Mouse (Mus musculus) layer of hippocampus, postnatal 10 days (tissue): ENCODE measurements at regions not wholly inside any gene's neighbourhood (a gene's known extent, or its start where the extent isn't known, plus 50 kb on each side); places are given as distances from the start of the nearest gene placed in this dataset.

Experiments
- DNase-seq, 2 experiments: peaks; one replicate each; pipeline ENCODE4 v3.0.0; 2021; ENCODE audit warnings: low spot score in 2 of 2

DNA sequence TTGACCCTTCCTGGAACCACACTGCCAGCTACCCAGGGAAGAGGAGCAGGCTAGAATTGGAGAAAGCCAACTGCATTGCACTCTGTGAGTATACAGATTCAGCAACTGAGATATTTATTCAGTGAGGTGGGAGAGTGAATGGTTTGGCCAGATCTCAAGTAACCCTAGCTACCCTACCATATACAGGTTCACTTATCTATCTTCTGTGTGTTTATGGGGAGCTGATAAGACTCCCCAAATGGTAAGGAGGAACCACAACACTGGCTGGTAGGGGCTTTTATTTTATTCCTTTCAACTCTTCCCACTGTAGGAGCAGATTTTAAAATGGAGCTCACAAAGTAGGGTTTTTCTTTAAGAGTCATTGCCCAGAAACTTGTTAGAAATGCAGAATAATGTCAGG, 62.9 kb downstream of the Arrdc3 start:
- DNase-seq = no peak

DNA sequence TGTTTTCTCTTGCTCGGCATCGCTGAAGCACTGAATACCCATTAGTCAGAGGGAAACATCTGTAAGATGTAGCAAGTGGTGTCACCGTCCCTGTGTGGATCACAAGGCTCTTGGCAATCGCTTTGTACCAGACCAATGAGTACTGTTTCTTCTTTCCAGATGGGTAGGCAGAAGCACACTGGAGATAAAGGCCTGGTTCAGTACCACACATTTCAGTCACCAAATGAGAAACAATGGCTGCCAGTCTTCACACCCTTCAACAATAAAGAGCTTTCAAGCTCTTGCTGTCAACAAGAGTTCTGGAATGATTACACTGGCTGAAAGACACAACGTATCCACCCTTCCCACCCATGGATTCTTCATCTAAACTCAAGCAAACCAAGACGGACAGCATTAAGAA, 64.5 kb downstream of the Arrdc3 start:
- no peak for DNase-seq

DNA sequence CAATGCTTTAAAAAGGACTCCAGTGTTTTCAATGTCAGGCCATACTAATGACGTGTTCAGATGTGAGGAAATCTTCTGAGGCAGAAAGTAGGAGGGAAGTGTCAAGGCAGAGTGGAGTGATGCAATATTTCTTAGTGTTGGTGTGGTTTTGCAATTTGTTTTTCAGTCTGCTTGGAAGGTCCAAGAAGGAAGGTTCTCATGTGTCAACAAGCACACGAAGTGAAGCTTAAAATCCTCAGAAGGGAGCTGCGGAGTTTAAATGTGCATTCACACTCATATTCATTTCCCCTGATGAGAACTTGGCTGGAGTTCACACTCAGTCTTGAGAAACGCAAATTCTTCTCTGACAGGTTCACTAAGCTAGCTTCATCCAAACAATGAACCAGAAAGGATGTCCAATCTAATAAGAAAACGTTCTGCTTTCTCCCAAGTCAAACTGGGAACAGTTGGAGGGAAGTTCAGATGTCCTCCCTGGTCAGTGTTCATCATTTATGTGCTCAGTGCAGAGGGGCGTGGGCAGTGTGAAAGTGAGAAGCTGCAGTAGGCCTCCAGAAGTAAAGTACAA, 66.0 kb downstream of the Arrdc3 start:
- DNase-seq = no peak

DNA sequence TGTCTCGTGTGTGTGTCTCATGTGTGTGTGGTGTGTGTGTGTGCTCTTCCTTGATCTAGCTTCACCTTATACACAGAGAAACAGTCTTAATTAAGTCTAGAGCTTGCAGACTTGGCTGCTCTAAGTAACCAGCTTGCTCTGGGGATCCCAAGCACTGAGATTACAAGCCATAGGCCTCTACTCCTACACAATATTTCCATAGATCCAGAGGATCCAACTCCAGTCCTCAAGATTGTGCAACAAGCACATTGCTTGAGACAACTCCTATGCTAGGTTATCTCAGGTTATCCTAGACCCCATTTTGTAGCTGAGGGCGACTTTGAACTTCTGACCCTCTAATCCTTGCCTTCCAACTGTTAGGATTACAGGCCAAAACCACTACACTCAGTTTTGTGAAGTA, 67.1 kb downstream of the Arrdc3 start:
- no peak for DNase-seq

DNA sequence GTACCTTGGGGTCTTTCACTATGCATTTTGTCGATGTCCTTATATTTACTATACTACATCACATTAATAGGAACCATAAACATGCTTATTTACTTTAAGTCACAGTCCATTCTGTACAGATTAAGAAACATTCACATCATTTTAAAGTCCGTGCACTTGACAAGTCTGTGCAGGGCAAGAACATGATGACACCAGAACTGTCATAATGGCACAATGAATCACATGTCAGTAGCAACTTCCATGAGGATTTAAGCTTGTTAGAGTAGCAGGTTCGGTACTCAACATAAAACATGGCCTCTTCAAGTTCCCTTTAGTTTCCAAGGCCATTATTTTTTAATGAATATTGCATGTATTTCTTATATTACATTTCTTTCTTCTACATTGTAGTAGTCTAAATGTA, 67.6 kb downstream of the Arrdc3 start:
- no peak for DNase-seq

DNA sequence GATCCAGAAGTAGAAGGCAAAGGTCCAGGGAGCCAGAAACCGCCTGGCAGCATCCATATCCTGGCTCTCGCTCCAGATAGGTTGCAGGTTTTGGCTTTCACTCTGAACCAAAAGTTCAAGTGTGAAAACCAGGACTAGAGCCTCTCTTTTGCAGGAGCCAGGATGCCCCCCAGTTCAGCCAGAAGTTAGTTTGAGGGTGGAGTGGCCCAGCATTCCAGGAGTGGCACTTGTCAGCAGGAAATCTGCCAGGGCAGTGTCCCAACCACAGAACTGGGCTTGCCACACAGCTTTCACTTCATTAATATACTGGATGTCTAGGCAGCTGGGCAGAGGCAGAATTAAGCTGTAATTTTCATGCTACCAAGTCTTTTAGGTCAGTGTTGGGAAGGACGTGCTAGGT, 68.1 kb downstream of the Arrdc3 start:
- DNase-seq = peak; percentile 17 to 24

DNA sequence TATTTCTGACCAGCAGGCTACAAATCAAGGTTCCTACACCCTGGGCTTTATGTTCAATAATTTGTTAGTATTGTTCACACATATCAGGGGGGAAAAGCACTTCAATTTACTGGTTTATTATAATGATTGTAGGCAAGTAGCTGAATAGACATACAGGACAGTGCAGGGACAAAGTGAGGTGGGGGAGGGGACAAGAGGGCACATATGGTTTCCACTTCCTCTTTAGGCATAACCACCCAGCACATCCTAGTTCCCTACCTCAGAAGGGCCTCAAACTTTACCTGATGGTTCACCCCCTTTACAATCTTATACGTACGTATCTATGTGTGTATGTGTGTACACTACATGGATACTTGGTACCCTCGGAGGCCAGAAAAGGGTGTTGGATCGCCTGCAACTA, 69.7 kb downstream of the Arrdc3 start:
- no peak for DNase-seq

DNA sequence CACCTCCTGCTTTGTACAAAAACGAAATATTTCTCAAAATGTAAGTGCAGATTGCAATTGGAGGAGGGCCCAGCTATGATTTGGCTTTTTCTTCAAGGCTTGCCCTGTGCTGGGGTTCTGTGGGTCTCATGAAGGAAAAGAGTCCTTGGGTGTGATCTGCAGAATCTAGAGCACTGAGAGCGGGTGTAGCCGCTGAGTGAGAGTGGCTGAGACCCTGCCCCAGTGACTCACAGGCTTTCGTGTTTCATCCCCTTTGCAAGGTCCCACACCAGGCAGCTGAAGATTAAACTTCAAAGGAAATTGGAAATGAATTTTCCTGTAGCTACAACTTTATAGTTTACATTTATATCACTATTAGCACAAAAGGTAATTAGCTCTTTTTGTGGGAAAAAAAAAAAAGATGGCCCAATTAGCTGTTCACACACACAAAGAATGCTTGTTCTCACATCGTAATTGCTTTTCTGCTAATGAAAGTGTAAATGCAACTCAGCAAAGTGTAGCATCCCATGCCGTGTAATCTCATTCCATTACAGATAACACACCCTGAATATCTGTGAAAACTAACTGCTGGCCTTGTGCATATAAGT, 71.0 kb downstream of the Arrdc3 start:
- DNase-seq = no peak

DNA sequence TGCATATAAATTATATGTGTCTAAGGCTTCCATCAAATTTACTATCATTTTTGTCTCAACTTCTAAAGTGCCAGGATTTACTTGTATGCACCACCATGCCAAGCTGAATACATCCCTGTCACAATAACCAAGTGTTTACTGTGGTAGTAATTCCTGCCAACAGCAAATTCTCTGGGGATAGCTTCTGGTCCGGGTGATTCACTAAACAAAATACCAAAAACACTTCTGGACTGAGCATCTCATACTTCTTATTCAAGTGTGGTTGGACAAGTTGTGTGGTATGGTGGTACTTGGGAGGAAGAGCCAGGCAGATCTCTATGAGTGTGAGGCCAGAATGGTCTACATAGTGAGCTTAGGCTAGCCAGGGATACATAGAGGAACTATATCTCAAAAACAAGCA, 73.8 kb downstream of the Arrdc3 start:
- DNase-seq = no peak

DNA sequence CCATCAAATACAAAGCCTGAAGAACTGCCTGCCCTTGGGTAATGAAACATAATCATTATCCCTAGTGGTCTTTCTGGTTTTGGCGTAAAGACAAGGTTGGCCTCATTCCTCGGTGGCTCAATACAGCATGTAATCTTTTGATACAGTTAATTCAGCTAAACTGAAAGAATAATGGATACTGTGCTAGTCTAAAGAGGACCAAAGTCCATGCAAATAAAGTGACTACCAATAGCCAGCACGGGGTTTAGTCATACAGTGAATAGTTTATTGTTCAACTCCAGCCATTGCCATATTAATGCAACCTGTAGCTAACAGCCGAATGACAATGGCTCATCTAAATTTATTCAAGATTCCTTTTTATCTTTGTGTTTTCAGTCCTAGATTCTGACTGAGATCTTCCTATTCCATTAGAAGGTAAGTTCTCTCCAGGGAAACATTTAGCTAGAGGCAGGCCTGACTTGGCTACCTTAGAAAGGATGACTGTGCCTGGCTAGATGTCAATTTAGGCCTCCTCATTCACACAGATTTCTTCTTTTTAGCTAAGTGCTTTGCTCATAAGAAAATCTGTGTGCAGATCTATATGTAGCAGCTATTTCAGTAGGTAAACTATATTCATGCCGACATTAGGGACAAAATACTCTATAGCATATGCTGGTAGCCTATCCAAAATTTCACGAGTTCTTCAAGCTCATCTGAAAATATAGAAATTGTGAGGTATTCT, 74.4 kb downstream of the Arrdc3 start:
- DNase-seq = no peak

DNA sequence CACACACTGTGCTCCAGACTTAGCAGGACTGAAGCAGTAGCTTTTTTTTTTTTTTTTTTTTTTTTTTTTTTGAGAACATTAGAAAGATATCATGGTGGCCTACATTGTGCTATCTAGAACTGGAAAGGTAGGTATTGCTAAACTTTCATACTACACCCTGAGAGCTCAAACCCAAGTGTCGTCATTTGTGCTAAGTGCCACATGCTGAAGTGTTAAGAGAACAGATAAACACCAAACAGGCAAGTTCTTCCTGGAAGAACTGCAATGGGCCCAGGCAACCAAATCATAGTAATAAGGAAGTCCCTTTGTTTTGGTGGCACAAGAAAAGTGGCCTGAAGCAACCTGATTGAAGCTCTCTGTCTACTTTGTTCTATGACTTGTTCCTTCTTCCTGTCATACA, 76.6 kb downstream of the Arrdc3 start:
- DNase-seq = no peak

DNA sequence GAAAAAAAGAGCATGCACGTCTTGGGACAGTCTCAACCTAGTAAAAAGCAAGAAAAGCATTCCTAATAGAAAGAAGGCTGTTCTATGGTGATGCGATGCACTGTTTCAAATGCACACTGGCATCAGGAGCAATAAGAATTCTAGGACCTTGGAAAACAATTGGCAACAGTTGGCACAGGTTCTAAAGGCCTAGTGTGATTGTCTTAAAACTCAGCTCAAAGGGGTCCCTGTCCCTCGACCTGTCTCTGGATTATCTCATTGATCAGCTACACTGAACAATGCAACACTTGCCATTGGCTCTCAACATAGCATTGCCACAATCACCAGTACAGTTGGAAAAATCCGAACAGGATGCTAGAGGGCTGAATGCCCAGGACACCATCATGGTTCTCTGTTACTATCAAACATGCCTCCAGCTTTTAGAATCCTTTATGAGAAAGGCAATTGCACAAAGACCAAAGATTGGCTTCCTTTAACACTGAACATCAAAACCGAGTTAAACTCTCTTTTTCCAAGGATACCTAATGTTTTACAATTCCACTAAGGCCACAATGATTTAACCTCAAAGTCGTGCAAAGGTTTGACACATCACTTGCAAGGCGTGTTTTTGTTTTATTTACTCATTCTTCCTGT, 78.9 kb downstream of the Arrdc3 start:
- no peak for DNase-seq

DNA sequence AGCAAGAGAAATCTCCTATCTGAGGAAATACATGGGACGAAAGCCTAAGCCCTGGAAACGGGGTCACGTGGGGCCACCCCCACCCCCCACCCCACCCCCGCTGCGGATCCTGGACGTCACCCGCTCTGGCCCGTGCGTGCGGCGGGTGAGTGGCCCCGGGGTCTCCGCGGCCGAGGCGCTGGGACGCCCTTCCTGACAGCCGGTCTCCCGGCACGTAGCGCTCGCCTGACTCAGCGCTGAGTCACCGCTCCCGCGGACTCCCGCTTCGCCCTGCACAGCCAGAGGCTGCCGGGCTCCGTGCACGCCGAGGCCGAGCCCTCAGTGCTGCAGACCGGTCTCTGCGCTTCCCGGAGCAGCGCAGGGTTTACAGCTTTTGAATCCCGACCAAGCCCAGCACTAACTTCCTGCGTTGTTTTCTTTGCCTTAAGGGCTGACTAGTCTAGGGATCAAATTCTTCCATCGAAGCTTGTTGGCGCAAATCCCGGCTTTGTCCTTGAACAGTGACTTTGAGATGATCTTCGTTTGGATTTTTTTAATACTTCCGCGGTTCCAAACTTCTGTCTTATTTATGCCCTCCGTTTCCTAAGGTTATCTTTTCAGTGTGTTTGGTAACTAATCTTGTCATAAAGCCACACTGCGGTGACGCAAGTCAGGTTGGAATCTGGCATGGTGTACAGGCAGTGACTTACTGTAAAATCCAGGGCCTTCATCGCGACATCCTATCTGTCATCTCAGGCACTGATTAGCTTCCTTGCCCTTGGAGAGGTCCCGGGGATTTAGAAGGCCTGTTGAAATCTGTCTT, 79.8 kb downstream of the Arrdc3 start:
- DNase-seq = peak; percentile 57 to 63

DNA sequence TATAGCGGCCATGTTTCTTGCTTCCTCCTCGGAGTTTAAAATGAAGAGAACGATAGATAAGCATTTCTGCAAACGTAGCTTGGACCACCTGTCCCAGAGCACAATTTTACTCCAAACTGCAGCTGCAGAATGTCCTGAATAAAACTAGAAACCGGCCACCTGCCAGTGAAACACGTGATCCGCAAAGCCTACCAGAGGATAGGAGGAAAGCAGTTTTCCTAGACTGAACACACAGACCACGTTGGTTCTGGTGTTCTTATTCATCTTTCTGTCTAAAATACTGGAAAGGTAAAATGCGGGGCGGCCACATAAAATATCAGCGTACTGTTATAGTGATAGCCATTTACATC, 80.4 kb downstream of the Arrdc3 start:
- peak; percentile 20 to 30 for DNase-seq

DNA sequence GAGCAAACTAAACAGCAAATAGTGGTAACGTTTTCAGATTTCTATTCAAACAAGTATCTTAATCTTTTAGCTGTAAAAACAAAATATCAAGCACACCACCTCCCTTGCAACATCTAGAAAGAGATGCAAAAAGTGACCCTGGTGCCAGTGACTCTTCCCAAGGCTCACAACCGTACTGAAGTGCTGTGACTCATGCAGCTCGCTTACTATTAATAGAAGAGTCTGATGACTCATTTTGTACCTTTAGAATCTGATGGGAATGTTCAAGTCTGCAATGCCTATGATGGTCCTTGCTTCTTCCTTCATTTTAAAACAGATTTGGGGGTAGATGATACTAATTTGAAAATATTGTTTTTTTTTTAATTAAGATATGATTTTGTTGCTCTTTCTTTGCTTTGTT, 88.5 kb downstream of the Arrdc3 start:
- DNase-seq = no peak

DNA sequence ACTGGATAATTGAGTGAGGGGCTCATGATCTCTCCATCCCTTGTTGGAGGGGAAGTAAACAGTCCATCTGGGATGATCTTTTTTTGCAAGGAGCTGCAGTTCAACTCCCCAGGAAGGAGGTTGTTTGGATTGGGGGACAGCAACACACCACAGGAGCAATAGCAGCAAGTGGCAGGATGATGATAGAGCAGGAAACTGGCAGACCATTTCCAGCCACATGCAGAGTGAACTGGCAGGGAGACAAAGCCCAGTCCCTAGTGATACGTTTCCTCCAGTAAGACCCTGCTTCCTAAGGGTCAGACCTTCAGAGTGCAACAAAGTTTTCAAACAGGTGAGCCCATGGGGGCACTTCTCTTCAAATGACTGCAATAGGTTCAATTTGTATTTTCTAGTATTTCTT, 91.2 kb downstream of the Arrdc3 start:
- DNase-seq = no peak

DNA sequence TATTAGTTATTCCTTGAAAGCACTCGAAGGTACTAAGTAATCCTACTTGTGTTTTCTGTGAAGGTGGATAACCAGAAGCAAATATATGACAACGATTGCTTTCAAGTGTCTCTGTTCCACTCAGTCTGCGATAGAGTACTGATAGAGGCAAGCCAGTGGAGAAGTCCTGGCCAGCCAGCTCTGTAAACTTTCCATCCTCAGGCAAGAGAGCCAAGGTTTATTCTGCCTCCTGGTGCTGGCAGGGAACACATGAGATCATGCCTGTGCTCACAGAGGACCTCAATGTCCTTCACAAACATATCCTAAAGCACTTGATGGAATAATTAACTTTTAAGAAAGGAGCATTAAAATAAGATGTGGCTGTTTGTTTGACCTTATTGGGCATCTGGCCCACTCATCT, 94.1 kb downstream of the Arrdc3 start:
- DNase-seq = no peak

DNA sequence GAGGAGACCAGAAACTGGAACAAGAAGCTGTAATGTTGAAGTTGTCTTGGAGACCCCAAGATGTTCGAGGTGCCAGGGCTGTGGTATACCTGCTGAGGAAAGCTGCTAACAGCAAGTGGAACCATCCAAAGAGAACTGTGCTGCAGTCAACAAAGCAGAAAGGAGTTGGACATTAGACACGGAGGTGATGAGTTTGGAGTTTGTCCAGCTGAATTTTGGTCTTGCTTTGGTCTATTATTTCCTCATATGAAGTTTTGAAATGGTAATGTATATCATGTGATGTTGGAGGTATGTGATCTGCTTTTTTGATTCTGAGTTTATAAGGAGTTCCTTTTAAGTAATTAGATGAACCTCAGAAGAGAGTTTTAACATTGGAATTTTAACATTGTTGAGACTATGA, 98.0 kb downstream of the Arrdc3 start:
- no peak for DNase-seq

DNA sequence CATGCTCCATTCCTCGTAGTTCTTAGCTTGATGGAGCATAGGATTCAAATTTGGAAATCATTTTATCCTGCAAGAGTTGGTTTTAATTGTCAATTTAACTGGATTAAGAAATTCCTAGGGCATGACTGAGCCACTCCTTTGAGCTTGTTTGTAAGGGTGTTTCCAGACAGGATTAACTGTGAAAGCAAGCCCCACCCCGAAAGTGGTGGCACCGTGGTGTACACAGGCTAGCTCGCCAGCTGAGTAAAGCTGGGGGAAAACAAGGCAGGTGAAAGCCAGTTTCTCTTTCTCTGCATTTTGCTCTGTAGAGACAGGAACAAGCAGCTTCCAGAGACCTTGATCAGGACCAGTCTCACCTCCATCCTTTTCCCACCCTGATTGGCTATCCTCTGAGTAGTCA, 103.5 kb downstream of the Arrdc3 start:
- no peak for DNase-seq

DNA sequence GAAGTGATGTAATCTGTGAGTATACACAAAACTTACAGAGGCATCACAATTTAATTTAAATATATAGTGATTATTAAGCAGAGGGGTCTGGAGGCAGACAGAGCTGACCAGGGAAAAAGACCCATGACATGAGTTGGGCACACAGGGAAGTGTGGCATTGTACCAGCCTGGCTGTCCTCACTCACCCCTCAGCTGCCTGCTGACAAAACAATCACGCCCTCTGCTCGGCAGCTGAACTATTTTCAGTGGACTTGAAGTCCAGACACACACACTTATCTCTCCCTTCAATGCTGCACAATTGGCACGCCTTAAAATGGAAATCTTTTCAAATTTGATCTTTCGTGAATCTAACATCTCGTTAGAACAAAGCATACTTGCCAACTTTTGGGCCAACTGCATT, 106.6 kb downstream of the Arrdc3 start:
- DNase-seq = no peak

DNA sequence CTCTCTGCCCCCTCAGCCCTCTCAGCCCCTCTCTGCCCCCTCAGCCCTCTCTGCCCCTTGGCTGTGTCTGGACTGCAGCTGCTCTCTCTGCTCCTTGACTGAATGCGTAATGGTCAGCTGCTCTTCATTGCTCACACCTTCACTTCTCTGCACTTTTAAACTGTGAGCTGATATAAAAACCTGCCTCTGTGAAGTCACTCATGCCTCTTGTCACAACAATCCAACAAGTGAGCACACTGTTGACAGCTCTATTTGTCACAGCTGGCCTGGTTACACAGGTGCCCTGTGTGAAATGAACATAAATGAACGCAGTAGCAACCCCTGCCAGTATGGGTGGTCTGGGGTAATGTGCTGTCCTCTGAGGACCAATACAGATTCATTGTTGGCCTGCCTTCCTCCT, 109.2 kb downstream of the Arrdc3 start:
- no peak for DNase-seq
